Mouse (Mus musculus): ENCODE results near the gene Nck2.
A peak's percentile ranks its signal among the peaks of the same experiment; 100 is the strongest.
"Not testable (repeated sequence)": the region's sequence is repeated elsewhere in the genome, so short reads cannot be mapped to it uniquely, and the experiment has no call there.

The Nck2 gene

DNA sequence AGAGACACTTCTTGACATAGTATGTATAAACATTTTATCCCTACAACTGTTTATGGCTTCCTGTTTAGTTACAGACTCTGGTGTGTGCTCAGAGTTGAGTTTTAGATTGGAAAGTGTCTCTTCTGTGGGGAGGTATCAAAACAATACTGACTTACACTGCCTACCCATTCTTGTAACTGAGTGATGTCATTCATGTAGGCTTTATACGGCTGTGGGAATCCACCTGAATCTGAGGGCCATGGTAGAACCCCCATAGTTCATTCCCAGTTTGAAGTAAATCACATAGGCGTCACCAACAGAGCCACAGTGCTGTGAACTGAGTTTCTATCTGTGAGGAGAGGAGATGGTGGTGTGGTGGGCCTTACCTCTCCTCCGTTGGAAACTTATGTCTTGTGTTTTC, 92.6 kb downstream of the Nck2 start:
- no peak for DNase-seq

DNA sequence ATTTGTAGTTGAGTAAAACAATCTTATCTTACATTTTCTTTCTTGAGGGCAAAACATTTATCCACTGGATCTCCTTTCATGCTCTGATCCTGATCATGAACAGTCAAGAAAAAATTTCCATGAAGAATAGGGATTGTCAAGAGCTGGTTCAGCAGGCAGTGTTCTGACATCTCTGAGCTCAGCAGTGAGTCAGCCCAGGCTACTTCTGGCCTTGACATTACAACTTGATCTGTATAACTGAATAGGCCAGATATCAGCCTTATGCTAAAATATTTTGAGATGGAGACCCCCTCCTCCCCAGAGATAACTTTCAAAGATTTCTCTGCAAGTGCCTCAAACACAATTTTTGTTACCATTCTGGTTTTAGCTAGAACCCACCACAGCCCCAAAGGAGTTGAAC, 93.1 kb downstream of the Nck2 start:
- DNase-seq, result no peak

DNA sequence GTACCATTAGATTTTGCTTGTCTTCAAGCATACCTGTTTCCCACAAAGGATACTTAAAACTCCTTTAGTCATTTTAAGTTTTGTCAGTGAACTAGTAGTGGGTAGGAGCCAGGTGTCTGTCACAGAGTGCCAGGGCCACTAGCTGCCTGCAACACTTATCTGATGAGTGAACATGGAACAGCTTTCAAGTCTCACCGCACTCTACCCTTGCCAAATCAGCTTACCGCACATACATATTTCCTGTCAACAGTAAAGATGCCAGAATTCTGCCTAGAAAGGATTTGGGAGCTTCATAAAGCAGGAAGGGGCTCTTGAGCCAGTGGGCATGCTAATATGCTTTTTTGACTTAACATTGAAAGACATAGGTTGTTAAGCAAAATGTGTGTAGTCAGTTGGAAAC, 94.3 kb downstream of the Nck2 start:
- DNase-seq, result no peak

DNA sequence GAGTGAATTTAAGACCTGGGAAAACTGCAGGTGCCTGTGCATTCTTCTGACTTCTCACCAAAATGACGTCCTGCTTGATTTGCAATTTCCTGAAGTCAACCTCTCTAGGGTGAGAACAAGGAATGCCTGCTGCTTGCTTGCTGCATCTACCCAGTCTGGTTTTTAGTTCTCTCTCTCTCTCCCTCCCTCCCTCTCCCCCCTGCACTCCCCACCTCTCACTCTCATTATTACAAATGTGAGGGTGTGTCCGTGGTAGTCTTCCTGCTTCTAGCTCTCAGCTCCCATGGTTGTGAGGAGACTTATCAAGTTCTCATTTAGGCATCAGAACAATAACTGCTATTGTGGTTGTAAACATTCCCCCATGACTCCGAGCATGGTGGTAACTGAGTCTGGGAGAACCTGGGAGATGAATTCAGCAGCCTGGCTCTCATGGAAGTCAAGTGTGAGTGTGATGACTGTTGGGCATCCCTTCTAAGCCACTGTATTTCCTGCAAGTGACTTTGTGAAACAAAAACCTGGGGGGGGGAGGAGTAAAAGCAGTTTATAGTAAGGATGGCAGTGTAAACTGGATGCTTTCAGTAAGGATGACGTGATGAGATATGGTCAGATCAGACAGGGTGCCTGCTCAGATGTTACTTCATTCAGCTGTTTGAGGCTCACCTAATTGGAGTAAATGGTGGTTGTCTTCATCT, 95.5 kb downstream of the Nck2 start:
- DNase-seq, result no peak

DNA sequence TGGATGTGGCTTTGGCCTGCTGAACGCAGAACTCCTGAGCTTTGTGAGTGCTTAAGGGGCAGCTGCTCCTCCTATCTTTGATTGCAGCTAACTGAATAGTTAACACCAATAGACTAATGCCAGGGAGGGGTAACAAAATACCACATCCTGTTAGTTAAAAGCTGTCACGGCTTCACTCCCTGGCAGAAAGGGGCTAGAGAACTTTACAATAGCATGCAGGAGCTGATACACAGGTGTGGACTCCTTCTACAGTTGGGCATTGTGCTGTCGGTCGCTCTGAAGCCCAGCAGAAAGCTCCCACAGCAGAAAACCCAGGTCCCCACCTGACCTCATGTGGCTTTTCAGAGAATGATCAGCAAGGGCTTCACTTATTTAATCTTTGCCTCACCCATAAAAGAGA, 98.0 kb downstream of the Nck2 start:
- no peak for DNase-seq

DNA sequence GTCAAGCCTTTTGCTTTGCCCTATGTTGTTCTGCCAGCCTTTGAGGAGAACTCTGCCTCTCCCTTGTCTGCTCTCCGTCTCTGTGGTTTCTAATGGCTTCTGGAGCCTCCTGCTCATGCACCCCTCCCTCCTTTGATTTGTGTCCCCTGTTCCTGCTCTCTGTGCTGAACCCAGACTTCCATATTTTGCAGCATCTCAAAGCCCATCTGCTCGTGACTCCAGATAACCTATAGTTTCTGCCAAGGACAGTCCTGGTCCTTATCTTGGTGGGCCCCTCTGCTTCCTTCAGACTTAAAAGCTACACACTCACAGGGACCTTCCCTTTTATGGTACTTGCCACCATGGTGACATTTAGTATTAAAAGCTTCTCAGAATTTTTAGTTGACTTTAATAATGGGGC, 103.3 kb downstream of the Nck2 start:
- DNase-seq, result no peak

DNA sequence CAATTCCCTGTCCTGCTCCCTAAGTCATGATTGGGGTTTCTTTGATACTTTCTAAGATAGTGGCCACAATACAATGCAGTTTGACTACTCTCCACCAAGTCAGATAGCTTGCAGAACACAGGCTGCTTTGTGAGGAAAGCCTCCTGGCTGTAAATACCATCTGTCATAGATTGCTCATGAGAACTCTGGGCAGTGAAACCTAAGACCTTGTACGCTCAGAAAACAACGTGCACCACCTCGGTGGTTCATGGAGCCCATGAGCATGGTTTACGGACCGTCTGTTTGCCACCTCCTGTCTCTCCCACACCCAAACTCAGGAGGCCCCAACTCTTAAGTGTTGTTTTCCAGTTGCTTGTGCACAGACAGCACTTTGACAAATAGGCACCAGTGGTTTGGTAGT, 104.4 kb downstream of the Nck2 start:
- no peak for DNase-seq

DNA sequence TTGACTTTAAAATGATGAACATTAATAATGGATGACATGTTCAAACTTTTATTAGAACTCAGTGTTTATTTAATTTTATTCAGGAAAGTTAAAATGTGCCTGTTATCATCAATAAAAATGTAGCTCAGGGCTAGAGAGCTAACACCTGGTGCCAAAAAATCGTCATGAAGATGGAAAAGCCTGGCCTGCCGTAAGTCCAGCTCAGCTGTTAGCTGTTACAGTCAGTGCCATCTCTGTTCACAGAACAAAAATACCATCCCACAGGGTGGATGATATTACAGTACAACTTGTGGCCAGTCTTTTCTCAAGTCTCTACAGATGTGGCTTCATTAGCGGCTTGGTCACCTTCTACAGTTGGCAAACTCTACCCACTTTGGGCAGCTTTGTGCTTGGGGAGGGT, 106.1 kb downstream of the Nck2 start:
- DNase-seq, result no peak

DNA sequence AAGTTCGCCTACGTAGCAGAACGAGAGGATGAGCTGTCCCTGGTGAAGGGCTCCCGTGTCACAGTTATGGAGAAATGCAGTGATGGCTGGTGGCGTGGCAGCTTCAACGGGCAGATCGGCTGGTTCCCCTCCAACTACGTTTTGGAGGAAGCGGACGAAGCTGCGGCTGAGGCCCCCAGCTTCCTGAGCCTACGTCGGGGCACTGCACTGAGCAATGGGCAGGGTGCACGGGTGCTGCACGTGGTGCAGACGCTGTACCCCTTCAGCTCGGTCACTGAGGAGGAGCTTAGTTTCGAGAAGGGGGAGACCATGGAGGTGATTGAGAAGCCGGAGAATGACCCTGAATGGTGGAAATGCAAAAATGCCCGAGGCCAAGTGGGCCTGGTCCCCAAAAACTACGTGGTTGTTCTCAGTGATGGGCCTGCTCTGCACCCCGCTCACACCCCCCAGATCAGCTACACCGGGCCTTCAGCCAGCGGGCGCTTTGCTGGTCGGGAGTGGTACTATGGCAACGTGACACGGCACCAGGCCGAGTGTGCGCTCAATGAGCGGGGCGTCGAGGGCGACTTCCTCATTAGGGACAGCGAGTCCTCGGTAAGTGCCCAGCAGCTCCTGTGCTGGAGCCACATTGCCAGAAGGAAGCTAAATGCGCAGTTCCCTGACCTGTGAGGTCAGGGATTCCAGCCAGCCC, 109.8 kb downstream of the Nck2 start:
- not testable (repeated sequence) for DNase-seq

DNA sequence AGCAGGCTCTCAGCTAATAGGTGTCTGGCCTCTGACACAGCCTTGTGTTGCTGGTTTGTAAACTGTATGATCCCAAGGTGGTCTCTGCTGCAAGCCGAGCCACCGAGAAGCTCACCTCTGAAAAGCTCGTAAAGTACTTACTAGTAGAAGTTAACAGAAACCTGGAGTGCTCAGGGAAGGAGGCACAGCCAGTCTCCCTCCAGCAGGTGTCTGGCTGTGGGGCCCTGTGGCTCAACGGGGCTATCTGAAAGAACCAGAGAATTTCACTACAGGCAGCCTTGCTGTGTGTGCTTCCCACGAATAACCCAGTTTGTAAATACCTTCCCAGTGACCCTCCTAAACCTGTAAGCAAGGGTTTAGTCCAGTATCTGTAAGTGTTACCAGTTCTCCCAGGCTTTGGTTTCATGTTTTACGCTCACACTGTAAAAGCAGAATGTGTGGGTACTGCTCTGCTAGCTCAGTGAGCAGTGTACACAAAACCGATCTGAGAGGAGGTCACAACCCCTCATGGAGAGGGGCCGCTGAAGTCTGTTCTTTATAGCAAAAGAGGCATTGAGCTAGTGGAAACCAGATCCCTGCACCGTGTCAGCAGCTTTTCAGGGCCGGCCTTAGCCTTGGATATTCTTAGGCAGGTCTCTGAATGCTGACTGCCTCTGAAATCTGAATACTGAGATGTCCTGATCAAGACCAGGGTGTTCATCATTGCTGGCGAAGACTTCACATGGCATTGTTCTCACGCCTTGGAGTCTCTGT, 111.0 kb downstream of the Nck2 start:
- no peak for DNase-seq

DNA sequence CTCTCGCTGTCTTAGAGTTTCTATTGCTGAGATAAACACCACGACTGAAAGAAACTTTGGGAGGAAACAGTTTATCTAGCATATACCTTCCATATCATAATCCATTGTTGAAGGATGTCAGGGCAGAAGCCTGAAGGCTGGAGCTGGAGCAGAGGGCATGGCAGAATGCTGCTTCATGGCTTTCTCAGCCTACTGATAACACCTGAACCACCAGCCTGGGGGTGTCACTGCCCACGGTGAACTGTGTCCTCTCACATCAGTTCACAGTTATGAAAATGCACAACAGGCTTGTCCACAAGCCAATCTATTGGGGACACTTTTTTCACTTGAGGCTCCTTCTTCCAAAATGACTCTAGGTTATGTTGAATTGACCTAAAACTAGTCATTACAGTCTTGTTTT, 114.0 kb downstream of the Nck2 start:
- DNase-seq, result no peak

DNA sequence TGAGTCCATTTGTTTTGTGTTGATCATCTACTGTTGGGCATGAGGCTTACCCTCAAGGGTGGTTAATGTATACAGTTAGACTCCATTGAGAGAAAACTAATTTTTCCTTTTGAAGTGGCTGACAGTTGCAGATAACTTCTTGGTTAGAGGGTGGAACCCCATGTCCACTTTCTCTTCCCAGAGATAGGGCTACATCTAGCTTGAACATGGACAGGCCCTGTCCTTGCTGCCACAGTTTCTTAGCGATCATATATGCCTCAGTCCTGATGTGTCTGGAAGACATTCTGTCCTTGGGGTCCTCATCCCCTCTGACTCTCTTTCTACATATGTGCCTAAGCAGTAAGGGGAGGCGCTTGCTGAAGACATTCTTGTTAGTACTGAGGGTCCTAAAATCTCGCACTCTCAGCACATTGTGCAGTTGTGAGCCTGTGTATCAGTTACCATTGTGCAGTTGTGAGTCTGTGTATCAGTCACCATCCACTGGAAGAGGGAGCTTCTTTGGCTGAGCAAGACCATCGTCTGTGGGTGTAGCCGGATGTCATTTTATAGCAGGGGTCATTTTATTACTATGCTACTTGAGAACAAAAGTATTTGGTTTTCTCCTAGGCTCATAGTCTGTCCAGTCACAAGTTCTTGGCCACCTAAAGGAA, 114.8 kb downstream of the Nck2 start:
- no peak for DNase-seq

DNA sequence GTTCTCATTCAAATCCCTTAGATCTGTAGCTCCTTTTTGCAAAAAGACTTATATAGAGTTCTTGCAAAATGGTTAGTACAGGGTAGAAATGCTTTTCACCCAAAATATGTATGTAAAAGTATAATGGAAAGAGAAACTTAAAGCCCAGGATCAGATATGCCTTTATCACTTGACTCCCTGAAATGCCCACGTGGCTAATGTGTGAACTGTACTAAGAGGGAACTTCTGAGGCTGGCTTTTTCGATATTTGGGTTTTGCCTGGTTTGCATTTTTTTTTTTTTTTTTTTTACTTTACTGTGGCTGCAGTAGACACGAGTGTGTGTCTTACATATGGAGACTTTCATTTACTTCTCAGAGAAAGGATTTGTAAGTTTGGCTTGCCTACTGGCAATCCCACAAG, 116.7 kb downstream of the Nck2 start:
- DNase-seq, result no peak

DNA sequence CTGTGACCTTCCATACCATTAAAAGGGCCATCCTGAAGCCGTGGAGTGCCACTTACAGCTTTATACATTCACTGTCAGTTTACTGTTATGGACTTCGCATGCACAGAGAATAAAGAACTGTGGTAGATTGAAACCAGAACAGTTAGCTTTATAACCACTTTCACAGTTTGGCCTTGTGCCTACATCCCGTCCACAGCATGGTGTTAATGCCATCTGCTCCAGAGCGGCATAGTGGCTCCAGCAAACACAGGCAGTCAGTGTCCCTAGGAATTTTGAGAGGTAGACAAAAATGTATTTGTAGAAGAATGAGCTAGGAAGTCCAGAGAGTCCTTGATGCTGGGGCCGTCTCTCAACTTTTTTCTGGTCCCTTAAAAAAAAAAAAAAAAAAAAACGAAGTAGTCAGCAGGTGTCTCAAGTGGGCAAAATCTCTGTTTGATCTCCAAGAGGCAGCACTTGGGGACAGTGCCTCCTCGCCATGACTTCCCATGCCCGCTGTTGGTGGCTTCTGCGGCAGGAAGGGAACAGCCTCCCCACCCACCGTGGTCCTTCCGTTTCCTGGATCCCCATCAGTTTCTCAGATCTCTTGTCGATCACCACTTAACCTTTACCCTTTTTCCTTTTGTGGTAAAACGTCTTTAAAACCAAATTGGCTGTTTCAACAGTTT, 117.8 kb downstream of the Nck2 start:
- peak; percentile 81 for DNase-seq

DNA sequence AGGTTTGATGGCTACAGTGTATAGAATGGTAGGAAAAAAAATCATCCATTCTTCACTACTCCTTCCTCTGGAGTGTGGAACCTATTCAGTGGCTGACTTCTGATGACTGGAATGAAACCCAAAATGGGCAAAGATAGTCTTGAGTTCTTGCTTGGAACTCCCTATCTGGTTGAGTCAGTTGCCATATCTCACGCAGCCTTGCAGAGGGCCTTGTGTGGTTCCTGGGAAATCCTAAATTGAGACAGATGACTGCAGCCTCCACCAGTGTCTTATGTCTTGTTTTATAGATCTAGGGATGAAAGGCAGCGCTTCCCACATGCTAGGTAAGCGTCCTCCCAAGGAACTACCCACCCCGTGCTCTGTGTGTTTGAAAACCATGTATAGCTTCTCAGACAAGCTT, 120.9 kb downstream of the Nck2 start:
- no peak for DNase-seq

DNA sequence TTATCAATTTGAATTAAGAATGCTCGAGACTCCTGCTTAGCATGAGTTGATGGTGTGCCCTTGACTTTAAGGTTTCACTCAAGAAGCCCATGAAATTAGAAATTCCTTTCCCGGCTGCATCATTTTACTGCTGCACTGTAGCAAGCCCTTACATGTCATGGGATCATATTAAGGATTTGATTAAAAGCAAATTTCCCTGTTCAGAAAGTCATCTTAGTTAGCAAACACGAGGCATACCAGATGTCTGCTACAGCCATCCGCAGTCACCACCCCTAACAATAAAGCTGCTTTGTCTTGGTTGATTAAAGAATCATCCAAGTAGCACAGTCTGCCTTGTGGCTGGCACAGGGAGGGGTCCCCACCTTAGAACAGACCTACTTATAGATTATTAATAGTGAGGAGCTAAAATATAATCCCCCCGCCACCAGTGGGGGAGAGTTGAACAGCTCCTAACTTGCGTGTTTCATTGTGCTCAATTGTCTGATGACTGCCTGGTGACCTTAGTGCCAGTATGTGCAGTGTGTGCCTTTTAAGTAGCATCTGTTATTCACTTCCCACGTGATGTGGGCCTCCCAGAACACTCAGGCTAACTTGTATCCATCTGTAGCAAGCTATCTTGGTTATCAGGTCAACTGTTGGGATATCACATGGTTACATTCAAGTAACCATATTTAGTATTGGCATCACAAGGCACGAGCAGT, 122.4 kb downstream of the Nck2 start:
- DNase-seq, result no peak

DNA sequence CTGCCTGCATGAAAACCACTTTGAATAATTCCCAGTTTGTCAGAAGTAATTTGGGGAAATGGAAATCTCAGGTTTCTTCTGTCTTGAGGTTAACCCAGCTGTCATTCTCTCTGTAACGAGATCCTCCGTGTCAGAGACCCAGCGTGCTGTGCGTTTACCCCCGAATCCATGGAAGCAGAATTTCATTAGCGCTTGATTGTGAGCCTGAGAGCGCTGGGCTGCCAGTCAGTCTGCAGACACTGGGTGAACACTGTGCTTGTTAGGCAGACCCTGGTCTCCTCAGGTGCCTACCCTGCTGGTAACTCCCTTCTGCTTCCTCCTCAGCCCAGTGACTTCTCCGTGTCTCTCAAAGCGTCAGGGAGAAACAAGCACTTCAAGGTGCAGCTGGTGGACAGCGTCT, 124.4 kb downstream of the Nck2 start:
- no peak for DNase-seq

DNA sequence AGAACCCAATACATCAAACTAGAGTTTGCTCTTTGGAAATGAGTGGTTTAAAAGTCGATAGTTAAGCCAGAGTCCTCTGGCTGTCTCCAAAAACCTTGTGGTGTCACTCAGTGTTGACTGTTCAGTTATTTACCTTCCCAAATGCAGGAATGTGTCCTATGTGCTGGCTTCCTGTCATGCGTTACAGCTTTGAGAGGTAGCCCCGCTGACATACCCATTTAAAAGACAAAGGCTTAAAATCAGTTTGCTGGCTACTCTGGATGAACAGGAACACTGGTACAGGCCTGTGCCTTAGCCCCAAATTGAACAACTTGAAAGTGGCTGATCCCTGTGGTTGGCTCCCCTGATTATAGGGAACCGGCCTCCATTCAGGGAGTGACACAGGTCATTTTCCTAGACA, 126.7 kb downstream of the Nck2 start:
- no peak for DNase-seq

DNA sequence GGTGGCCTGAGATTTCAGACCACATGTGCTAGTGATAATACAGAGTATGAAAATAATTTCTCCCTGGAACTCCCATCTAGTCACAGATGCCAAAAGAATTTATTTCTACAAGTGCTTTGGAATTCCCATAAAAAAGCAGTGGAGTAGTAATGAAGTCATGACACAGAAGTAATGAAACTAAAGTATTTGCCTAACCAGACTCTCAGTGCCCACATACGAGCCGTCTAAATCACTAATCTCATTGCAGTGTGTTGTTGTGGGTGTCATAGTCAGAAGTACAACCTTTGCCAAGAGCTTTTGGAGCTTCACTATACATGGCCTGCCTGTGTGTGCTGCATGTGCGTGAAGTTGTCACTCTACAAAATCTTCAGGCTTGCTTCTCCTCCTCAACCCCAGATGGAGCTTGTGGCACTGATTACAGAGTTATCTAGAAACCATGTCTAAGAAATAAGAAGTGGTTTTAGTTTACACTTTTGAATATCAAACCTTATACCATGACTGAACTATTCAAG, 130.5 kb downstream of the Nck2 start:
- DNase-seq, result no peak

DNA sequence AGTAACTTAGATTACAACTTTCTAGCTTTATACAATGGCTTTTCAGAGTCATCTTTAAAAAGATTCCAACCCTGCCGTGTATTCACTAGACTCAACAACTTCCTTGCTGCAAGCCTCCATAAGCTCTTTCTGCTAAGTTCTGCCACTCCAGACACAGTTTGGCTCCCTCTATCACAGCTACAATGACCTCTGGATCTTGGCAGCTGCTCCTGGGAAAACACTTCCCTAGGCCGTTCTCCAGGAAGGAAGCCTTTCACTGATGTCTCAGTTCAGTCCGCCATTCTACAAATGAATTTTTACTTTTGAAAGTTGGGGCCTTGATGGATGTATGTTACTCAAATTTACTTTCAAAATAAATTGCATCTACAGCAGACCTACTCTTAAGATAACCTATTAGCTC, 133.0 kb downstream of the Nck2 start:
- DNase-seq, result no peak

DNA sequence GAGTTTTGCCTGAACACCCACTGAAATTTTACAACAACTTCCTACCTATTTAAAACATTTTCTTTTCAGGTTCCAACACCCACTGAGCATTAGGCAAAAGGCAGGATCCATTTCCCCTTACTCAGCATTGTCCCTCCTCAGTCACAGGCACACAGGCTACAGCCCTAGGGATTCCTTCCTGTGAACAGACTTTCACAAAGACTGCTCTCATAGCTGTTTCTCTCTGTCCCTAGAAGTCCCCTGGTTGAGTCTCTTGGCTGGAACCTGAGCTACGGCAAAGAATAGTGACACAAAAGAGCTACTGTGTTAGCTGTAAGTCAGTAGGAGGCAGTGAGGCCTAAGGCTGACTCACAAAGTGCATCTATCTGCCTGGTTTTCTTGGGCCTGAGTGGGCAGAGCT, 139.2 kb downstream of the Nck2 start:
- no peak for DNase-seq

DNA sequence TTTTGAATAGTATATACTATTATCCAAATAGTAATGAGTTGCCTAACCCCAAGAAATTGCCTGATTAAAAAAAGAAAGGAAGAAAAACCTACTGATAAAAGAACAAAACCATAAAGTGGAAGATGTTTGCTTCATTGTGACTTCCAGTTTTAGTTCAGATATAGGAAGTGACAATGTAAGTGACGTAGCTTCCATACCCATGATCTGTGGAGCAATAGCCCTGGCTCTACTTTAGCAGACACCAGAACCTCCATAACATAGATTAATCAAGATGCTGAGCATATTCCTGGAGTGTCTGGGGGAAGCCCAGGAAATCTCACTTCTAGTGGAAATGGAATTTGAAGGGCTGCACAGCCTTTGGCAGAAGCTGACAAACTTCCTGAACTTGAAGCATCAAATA, 144.6 kb downstream of the Nck2 start:
- no peak for DNase-seq
